In the genomic region with DNA sequence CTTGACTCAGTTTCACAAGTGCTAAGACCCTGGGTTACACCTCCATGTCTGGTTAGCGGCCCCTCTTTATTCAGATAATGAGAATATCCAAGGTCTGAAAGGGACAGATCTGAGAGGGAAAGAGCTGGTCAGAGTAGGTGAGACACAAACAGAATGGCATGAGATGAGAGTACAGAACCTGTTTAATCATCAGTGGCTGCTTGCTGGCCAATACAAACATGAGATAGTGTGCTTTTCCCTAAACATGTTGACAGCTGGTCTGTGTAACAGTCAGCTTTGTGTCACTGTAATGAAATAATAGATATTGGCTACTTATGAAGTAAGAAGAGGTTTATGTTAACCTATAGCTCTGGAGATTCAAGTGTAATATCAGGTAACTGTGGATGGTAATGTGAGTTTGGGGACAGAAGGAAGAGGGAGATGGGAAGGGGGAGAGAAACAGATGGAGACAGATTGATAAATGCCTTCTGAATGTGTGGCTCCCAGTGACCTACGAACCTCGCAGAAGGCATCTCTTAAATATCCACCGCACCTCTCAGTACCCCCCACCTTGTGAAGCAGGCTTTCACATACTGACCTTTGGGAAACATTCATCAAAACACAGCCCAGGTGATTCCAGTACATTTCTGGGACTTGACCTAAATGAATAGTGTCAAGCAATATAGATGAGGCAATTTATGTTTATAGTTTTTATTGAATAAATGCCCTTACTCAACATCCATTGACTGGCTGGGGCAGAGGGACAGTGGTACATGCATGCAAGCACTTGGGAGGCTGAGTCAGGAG, we compare ENCODE assay signal across 28 mouse cellular contexts.
"Had no signal": no experiment of that assay in that cellular context is flagged by ENCODE, and none has a peak within 500 bp of the region (broad histone marks: within the 10 kb centered on the region; RNA-seq: fewer than 3 reads in every experiment).

No protein-coding gene starts in this region.

- H3K4me1 ChIP-seq: embryonic facial prominence, embryonic 10.5 days; embryonic facial prominence, embryonic 12.5 days; forebrain, embryonic 10.5 days; forebrain, embryonic 12.5 days; forebrain, embryonic 13.5 days had no signal

- H3K9ac ChIP-seq: embryonic facial prominence, embryonic 12.5 days; embryonic facial prominence, embryonic 13.5 days; embryonic facial prominence, embryonic 15.5 days; forebrain, embryonic 12.5 days; forebrain, embryonic 13.5 days; forebrain, embryonic 15.5 days; forebrain, postnatal 0 days had no signal

- H3K4me3 ChIP-seq: embryonic facial prominence, embryonic 10.5 days; embryonic facial prominence, embryonic 12.5 days; embryonic facial prominence, embryonic 13.5 days; embryonic facial prominence, embryonic 15.5 days; erythroblast, embryonic 14.5 days; forebrain, embryonic 10.5 days; forebrain, embryonic 12.5 days; forebrain, embryonic 13.5 days; forebrain, embryonic 15.5 days; gastrocnemius, adult 2 months; heart, adult 2 months had no signal

- ATAC-seq: forebrain, embryonic 13.5 days; forebrain, embryonic 14.5 days; forebrain, embryonic 15.5 days; forebrain, embryonic 16.5 days; forebrain, postnatal 0 days had no signal

- H3K36me3 ChIP-seq: embryonic facial prominence, embryonic 10.5 days; embryonic facial prominence, embryonic 12.5 days; embryonic facial prominence, embryonic 13.5 days; embryonic facial prominence, embryonic 15.5 days; forebrain, embryonic 10.5 days; forebrain, embryonic 12.5 days; forebrain, embryonic 15.5 days had no signal

- H3K4me2 ChIP-seq: embryonic facial prominence, embryonic 12.5 days; embryonic facial prominence, embryonic 13.5 days; embryonic facial prominence, embryonic 15.5 days; forebrain, embryonic 12.5 days; forebrain, embryonic 13.5 days; forebrain, embryonic 15.5 days had no signal

- H3K27me3 ChIP-seq: embryonic facial prominence, embryonic 12.5 days; embryonic facial prominence, embryonic 13.5 days; embryonic facial prominence, embryonic 15.5 days; forebrain, embryonic 12.5 days; forebrain, embryonic 13.5 days; forebrain, embryonic 15.5 days had no signal

- H3K9me3 ChIP-seq: embryonic facial prominence, embryonic 10.5 days; embryonic facial prominence, embryonic 12.5 days; embryonic facial prominence, embryonic 13.5 days; embryonic facial prominence, embryonic 15.5 days; forebrain, embryonic 10.5 days; forebrain, embryonic 12.5 days; forebrain, embryonic 13.5 days; forebrain, embryonic 15.5 days had no signal

- H3K27ac ChIP-seq: embryonic facial prominence, embryonic 10.5 days; embryonic facial prominence, embryonic 12.5 days; embryonic facial prominence, embryonic 13.5 days; embryonic facial prominence, embryonic 15.5 days; forebrain, embryonic 10.5 days; forebrain, embryonic 12.5 days; forebrain, embryonic 13.5 days; forebrain, embryonic 15.5 days; gastrocnemius, adult 2 months; heart, adult 2 months had no signal

- DNase-seq: cerebellum, adult 2 months; cerebellum, adult 8-10 months; cerebellum, adult 9-10 months; cerebellum, adult 9-11 months; cerebellum, postnatal 10 days; cerebellum, postnatal 14 days; cerebellum, postnatal 25 days; cerebellum, postnatal 36 days; embryo, embryonic 11 days; forebrain, postnatal 0 days; gastrocnemius, adult 2 months; gastrocnemius, postnatal 10 days; gastrocnemius, postnatal 14 days; gastrocnemius, postnatal 25 days; gastrocnemius, postnatal 36 days; heart, adult 18-20 months; heart, adult 2 months had no signal
